Mouse (Mus musculus): ENCODE measurements around the gene Ptch2.
A peak's percentile ranks its signal among the peaks of the same experiment; 100 is the strongest.

GRCm38 (mm10) chr4:117120445-117121414 lies 24.9 kb downstream of the Ptch2 start:
- TF ChIP-seq E2F4 (IDR thresholded peaks at IDR 0.05; ENCODE audit: borderline replicate concordance, low read depth, low read length) (no peak), CTCF (IDR thresholded peaks at IDR 0.05 in 2 of 3, conservative IDR thresholded peaks at IDR 0.05 in 1 of 3; ENCODE audit: control insufficient read depth in 1 of 3, insufficient read depth in 1 of 3, low read depth in 2 of 3, low read length in 3 of 3, poor library complexity in 1 of 3, severe bottlenecking in 1 of 3) (peak; percentile 66 to 90 (median 86)), ETS1 (IDR thresholded peaks at IDR 0.05; ENCODE audit: low read depth, low read length) (peak; percentile 86), CHD1 (IDR thresholded peaks at IDR 0.05; ENCODE audit: low read depth, low read length) (no peak), GATA1 (IDR thresholded peaks at IDR 0.05; ENCODE audit: low read depth, low read length) (no peak), CHD2 (IDR thresholded peaks at IDR 0.05; ENCODE audit: low read length) (no peak), POLR2A (IDR thresholded peaks at IDR 0.05; ENCODE audit: control insufficient read depth in 1 of 2, insufficient read depth in 1 of 2, low read depth in 1 of 2, low read length in 2 of 2, poor library complexity in 1 of 2) (peak; percentile 69 to 96), TAL1 (IDR thresholded peaks at IDR 0.05; ENCODE audit: low read length) (no peak), UBTF (IDR thresholded peaks at IDR 0.05; ENCODE audit: borderline replicate concordance, insufficient read depth, low read depth, low read length) (no peak), MXI1 (IDR thresholded peaks at IDR 0.05; ENCODE audit: low read depth, low read length) (peak; percentile 94), NRF1 (IDR thresholded peaks at IDR 0.05; ENCODE audit: insufficient read depth, low read depth, low read length, poor library complexity, severe bottlenecking) (no peak; the same call in 1 of the 2 replicates), TCF12 (IDR thresholded peaks at IDR 0.05; ENCODE audit: low read depth, low read length) (peak; percentile 83; the same call in 1 of the 2 replicates)

All from MEL (cell line).